Mouse (Mus musculus) stomach, embryonic 16.5 days (tissue): ENCODE measurements at regions not wholly inside any gene's neighbourhood (a gene's known extent, or its start where the extent isn't known, plus 50 kb on each side); places are given as distances from the start of the nearest gene placed in this dataset.

Experiments used
- ATAC-seq: fragments of 200-750 bp; cut with Nextera tagmentation; 2 replicates; pipeline ENCODE4 v1.8.0; 2017; ENCODE audit warnings: moderate number of reproducible peaks, moderate TSS enrichment; ENCODE audit not compliant: insufficient read depth, low FRiP score
- H3K27ac ChIP-seq: fragments of 300-500 bp; sonication (generic); 2 replicates; pipeline ENCODE4 v1.5.1; 2014; ENCODE audit warnings: low read length
- H3K27me3 ChIP-seq: fragments of 300-500 bp; sonication (generic); 2 replicates; pipeline ENCODE4 v1.6.1; 2014; ENCODE audit warnings: low read length, control low read depth, mixed read lengths; ENCODE audit not compliant: control insufficient read depth, insufficient read depth
- H3K36me3 ChIP-seq: fragments of 300-500 bp; sonication (generic); 2 replicates; pipeline ENCODE4 v1.6.1; 2014; ENCODE audit warnings: low read length; ENCODE audit not compliant: control insufficient read depth, insufficient read depth
- H3K4me1 ChIP-seq: fragments of 300-500 bp; sonication (generic); 2 replicates; pipeline ENCODE4 v1.6.1; 2014; ENCODE audit warnings: low read length, control low read depth, mixed read lengths; ENCODE audit not compliant: control insufficient read depth, insufficient read depth
- H3K4me2 ChIP-seq: fragments of 300-500 bp; sonication (generic); 2 replicates; pipeline ENCODE4 v1.6.1; 2014; ENCODE audit warnings: low read depth, low read length, mixed read lengths
- H3K4me3 ChIP-seq: fragments of 300-500 bp; sonication (generic); replicated peaks from 2 replicates; pipeline ENCODE4 v1.5.1; 2014; ENCODE audit warnings: mild to moderate bottlenecking, low read length
- H3K9ac ChIP-seq: fragments of 300-500 bp; sonication (generic); 2 replicates; pipeline ENCODE4 v1.6.1; 2014; ENCODE audit warnings: low read length
- H3K9me3 ChIP-seq: fragments of 300-500 bp; sonication (generic); replicated peaks from 2 replicates; pipeline ENCODE4 v1.6.1; 2016; ENCODE audit warnings: low read length, control low read depth; ENCODE audit not compliant: control insufficient read depth
- WGBS: fragments of 180-500 bp; shearing (Covaris S2); extraction: QIAGEN DNeasy Blood & Tissue Kit; methylation state at CpG from one replicate; pipeline ENCODE4 v1.1.7; 2014; 5-methylcytosine and 5-hydroxymethylcytosine counted together

DNA sequence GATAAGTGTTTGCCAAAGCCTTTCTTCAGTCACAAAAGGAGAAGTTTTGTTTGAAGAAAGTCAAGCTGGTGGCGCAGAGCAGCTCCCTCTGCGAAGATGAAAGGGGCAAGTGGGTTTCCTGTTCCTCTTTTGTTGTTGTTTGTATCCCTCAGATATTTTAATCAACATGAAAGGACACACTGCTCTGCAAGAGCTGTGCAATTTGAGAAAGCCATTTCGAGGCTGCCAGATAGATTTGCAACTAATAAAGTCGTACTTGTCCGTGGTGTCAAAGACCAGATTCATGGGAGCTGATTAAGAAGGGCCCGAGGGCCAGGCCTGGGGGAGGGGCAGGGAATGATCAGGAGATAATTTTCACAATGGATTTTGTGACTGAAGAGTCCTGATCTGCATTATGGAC lies 177.7 kb downstream of the Pros1 start:
- Histone ChIP-seq H3K27me3 (no peaks in the 10 kb centered on the region), H3K9me3 (no peaks in the 10 kb centered on the region), H3K4me1 (no peaks in the 10 kb centered on the region), H3K4me3 (no peak overlapping the region), H3K27ac (no peak overlapping the region), H3K4me2 (no peak overlapping the region), H3K36me3 (no peaks in the 10 kb centered on the region), H3K9ac (no peak overlapping the region)
- 53% methylated on average over 6 of the region's 6 CpGs for WGBS
- ATAC-seq: no peak

DNA sequence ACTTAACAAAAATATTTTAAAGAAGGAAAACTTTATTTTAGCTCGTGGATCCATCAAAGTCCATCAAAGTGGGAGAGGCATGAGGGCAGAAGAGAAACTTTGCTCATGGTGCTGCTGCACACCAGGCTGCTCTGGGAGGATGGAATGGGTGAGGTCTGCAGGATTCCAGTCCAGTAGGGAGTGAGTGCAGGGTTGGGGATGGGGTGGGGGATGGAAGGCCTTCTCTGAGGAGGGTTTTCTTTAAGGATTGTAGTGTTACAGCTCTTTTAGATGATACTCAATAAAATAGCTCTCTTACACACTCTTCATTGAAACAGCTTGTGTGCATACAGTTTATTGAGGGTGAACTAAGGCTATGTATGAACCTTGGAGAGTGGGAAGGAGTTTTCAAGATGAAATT lies 195.0 kb downstream of the Pros1 start:
- no peak for ATAC-seq

DNA sequence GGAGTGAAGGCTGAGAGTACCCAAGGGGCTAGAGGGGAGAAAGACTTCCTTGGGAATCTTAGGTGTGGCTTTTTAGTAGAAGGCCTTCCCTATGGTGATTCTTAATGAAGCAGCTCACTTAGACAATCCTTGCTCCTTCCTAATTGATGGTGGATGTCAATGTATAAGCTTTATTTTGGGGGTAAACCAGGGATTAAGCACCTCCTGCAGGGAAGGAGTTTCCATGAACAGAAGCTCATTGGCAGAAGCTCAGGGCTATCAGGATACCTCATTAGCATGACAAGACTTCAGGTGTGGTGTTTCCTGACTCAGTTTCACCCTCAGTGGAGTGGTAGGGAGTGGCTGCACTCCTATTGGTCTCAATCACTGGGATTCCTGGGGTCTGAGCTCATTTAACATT lies 208.8 kb downstream of the Pros1 start:
- Histone ChIP-seq H3K9ac (no peak overlapping the region), H3K27me3 (no peaks in the 10 kb centered on the region), H3K36me3 (no peaks in the 10 kb centered on the region), H3K9me3 (no peaks in the 10 kb centered on the region), H3K27ac (no peak overlapping the region), H3K4me2 (no peak overlapping the region), H3K4me3 (no peak overlapping the region), H3K4me1 (no peaks in the 10 kb centered on the region)
- ATAC-seq: no peak

More for the DNA sequence above, 195.0 kb downstream of the Pros1 start:
- Histone ChIP-seq H3K4me1 (no peaks in the 10 kb centered on the region), H3K4me3 (no peak overlapping the region), H3K27ac (no peak overlapping the region), H3K4me2 (no peak overlapping the region), H3K9me3 (no peaks in the 10 kb centered on the region), H3K36me3 (no peaks in the 10 kb centered on the region), H3K27me3 (no peaks in the 10 kb centered on the region), H3K9ac (no peak overlapping the region)
- 63% methylated on average over 1 of the region's 1 CpGs for WGBS

DNA sequence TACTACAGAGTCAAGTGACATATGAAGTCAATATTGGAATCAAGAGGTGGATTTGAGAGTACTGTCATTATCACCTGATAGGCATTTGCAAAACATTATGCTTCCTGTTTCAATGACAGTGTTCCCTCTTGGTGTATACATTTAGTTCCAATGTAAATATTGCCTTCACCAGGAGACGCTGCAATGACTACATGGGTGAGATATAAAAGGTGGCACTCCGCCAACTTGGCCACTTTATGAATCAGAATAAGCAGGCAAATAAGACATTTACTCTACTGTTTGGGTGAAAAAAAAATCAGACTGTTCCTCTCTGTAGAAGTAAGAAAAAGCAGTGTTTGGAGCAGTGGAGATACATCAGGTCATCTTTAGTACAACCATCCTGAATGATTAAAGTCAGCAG lies 215.9 kb downstream of the Pros1 start:
- ATAC-seq: no peak
- H3K36me3 ChIP-seq: no peaks in the 10 kb centered on the region
- no peak overlapping the region for H3K27ac ChIP-seq
- no peaks in the 10 kb centered on the region for H3K27me3 ChIP-seq
- WGBS: 48% methylated on average over 2 of the region's 2 CpGs
- no peaks in the 10 kb centered on the region for H3K4me1 ChIP-seq
- H3K4me3 ChIP-seq: no peak overlapping the region
- H3K4me2 ChIP-seq: no peak overlapping the region
- no peaks in the 10 kb centered on the region for H3K9me3 ChIP-seq
- no peak overlapping the region for H3K9ac ChIP-seq

DNA sequence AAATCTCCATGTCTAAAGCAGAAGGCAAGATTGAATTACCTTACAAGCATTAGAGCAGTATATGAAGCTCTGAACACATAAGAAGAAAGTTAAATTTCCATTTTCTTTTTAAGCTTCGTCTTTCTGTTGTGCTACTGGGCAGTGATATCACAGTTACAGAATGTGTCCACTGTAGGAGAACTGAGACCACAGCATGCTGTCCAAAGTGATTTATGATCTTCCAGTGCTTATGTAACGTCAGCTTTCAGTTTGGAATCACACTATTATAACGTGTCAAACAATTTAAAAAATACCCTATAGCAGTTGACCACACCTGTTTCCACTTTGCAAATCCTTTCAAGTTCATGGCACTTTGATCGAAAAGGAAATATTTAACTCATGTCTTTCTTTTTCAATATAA lies 221.7 kb downstream of the Pros1 start:
- no peak overlapping the region for H3K9ac ChIP-seq
- H3K36me3 ChIP-seq: no peaks in the 10 kb centered on the region
- H3K4me2 ChIP-seq: no peak overlapping the region
- no peak overlapping the region for H3K4me3 ChIP-seq
- no peaks in the 10 kb centered on the region for H3K9me3 ChIP-seq
- H3K4me1 ChIP-seq: no peaks in the 10 kb centered on the region
- H3K27ac ChIP-seq: no peak overlapping the region
- no peak for ATAC-seq
- WGBS: 44% methylated on average over 4 of the region's 4 CpGs
- no peaks in the 10 kb centered on the region for H3K27me3 ChIP-seq

DNA sequence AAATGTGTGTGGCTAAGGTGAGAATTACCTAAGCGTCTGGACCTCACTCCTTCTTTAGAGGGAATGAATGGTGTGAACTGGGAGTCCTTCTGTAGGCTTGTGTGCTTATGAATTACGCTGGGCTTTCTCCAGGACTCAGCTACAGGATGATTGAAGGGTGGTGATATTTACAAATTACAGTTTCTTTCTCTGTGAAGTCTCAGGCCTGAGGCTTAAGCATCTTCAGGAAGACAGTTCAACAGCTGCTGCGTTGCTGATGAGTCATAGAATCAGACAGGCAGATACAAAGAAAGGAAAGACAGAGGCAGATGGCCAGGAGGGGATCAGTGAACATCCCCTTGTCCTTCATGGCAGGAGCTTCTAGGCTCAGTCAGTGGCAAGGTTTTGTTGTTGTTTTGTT lies 227.3 kb downstream of the Pros1 start:
- no peak for ATAC-seq
- Histone ChIP-seq H3K9me3 (no peaks in the 10 kb centered on the region), H3K36me3 (no peaks in the 10 kb centered on the region), H3K4me1 (0 out of 2 replicates have a peak, but pooled peaks cover 1% of the 10 kb centered on the region), H3K9ac (no peak overlapping the region), H3K27me3 (no peaks in the 10 kb centered on the region), H3K4me2 (no peak overlapping the region), H3K4me3 (no peak overlapping the region), H3K27ac (no peak overlapping the region)
- WGBS: 64% methylated on average over 3 of the region's 3 CpGs

DNA sequence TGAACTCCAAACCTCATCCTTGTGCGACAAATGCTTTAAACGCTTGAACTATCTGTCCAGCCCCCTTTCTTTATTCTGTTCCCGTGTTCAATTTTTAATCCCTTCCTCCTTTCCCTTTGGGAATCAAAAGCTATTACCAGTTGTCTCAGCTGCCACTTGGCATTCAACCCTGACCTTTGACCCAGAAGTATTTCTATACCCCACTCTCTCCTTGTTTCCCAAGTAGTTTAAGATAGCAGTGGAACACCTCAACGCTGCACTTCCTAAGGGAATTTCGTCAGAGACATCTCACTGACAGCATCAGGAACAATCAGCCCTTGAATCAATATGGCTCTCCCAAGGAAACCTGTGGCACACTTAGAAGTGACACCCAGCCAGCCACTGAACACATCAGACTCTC lies 229.1 kb downstream of the Pros1 start:
- Histone ChIP-seq H3K36me3 (no peaks in the 10 kb centered on the region), H3K9ac (no peak overlapping the region), H3K27me3 (no peaks in the 10 kb centered on the region), H3K4me3 (no peak overlapping the region), H3K27ac (no peak overlapping the region), H3K4me2 (no peak overlapping the region), H3K4me1 (0 out of 2 replicates have a peak, but pooled peaks cover 3% of the 10 kb centered on the region), H3K9me3 (no peaks in the 10 kb centered on the region)
- 80% methylated on average over 5 of the region's 5 CpGs for WGBS
- ATAC-seq: no peak

DNA sequence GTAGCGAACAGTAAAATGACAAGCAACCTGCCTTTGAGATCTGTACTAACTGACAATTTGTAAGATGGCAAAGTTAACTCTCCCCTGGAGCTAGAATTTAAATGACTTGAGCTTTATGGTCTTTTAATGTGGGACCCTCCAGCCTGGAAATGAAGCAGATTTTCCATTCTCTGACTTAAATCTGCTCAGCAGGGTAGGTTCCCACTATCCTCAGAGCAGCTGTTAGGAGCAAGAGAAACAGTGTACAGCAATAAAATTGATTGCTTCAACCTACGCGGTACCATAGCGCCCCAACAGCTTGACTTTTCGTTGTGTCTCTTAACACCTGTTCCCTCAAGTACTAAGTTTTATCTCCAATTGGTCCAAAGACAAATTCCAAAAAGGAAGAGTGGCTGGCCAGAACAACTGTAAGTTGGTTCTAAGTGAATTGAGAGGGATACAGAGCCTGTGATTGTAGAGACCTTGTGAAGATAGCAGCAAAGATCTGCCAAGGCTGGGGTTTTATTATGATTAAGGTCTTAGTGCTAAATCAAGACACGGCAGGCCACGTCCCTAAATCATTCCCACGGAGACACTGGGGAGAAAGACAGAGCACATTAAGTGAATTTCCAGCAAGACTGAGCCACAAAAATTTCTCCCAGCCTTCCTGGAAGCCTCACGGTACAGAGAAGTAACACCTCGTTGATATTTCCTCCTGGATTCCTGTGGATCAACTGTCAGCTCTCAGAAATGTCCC lies 230.1 kb downstream of the Pros1 start:
- no peak overlapping the region for H3K4me2 ChIP-seq
- no peaks in the 10 kb centered on the region for H3K9me3 ChIP-seq
- 0 out of 2 replicates have a peak, but pooled peaks cover 3% of the 10 kb centered on the region for H3K4me1 ChIP-seq
- no peak overlapping the region for H3K4me3 ChIP-seq
- H3K27me3 ChIP-seq: no peaks in the 10 kb centered on the region
- H3K36me3 ChIP-seq: no peaks in the 10 kb centered on the region
- ATAC-seq: no peak
- whole genome bisulfite sequencing: 64% methylated on average over 10 of the region's 10 CpGs
- no peak overlapping the region for H3K27ac ChIP-seq
- no peak overlapping the region for H3K9ac ChIP-seq

DNA sequence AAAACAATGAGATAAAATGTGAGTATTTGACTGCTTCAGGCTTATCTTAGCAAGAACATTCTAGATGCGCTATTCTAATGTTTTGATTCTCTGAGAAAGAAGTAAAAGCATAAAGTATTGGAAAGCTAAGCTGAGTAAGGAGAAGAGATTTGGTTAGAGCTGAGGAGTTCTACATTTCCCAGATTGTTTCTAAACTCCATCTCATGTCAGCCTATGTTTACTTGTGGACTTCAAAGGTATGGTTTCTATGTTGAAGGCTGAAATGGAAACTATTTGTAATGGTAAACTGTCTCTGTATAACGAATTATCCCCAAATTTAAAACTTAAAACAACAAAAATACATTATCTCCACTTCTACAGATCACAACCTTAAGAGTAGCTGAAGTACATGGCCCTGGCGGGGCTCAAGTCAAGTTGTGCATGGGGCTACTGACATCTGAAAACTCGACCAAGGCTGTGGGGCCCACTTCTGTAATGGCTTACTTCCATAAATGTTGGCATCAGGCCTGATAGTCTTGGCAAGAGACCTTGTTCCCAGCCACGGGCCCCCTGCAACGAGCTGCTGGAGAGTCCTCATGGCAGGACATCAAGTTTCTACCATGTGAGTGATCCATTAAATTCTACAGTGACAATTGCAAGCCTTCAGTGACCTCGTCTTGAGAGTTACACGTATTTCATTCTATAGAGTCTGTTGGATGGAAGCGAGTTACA lies 232.1 kb downstream of the Pros1 start:
- H3K27ac ChIP-seq: no peak overlapping the region
- H3K27me3 ChIP-seq: no peaks in the 10 kb centered on the region
- H3K9me3 ChIP-seq: no peaks in the 10 kb centered on the region
- H3K4me1 ChIP-seq: 0 out of 2 replicates have a peak, but pooled peaks cover 3% of the 10 kb centered on the region
- H3K9ac ChIP-seq: no peak overlapping the region
- no peak overlapping the region for H3K4me3 ChIP-seq
- 58% methylated on average over 9 of the region's 9 CpGs for WGBS
- no peaks in the 10 kb centered on the region for H3K36me3 ChIP-seq
- no peak overlapping the region for H3K4me2 ChIP-seq
- no peak for ATAC-seq
